Mouse (Mus musculus) layer of hippocampus, postnatal 36 days (tissue): ENCODE measurements at regions not wholly inside any gene's neighbourhood (a gene's known extent, or its start where the extent isn't known, plus 50 kb on each side); places are given as distances from the start of the nearest gene placed in this dataset.

Source experiments
- DNase-seq, 2 experiments: peaks; one replicate each; pipeline ENCODE4 v3.0.0; 2022

- no peak for DNase-seq
Observed at GRCm38 (mm10) chr16:5455352-5455965, 199.7 kb upstream of the Eef2kmt start.

GRCm38 (mm10) chr16:5454243-5454642 lies 198.5 kb upstream of the Eef2kmt start:
- DNase-seq, result no peak

GRCm38 (mm10) chr16:5452971-5453370 lies 197.2 kb upstream of the Eef2kmt start:
- no peak for DNase-seq

- no peak for DNase-seq
Observed at GRCm38 (mm10) chr16:5445776-5446175, 190.0 kb upstream of the Eef2kmt start.

- DNase-seq, result no peak
Observed at GRCm38 (mm10) chr16:5444785-5445184, 189.0 kb upstream of the Eef2kmt start.

- DNase-seq, result no peak
Observed at GRCm38 (mm10) chr16:5439717-5440116, 183.9 kb upstream of the Eef2kmt start.

GRCm38 (mm10) chr16:5438405-5438804 lies 182.6 kb upstream of the Eef2kmt start:
- DNase-seq, result no peak

GRCm38 (mm10) chr16:5431689-5432088 lies 175.9 kb upstream of the Eef2kmt start:
- DNase-seq, result no peak

GRCm38 (mm10) chr16:5431111-5431510 lies 175.3 kb upstream of the Eef2kmt start:
- peak; percentile 72 to 77 for DNase-seq

- DNase-seq, result no peak
Observed at GRCm38 (mm10) chr16:5429466-5429865, 173.7 kb upstream of the Eef2kmt start.

- DNase-seq, result no peak
Observed at GRCm38 (mm10) chr16:5425908-5426307, 170.1 kb upstream of the Eef2kmt start.

- DNase-seq, result no peak
Observed at GRCm38 (mm10) chr16:5422041-5422440, 166.3 kb upstream of the Eef2kmt start.

GRCm38 (mm10) chr16:5421591-5421990 lies 165.8 kb upstream of the Eef2kmt start:
- no peak for DNase-seq

- no peak for DNase-seq
Observed at GRCm38 (mm10) chr16:5419467-5419866, 163.7 kb upstream of the Eef2kmt start.

GRCm38 (mm10) chr16:5418462-5419197 lies 162.8 kb upstream of the Eef2kmt start:
- peak in 1 of 2 experiments; percentile 30 for DNase-seq

- DNase-seq, result no peak
Observed at GRCm38 (mm10) chr16:5415310-5415709, 159.5 kb upstream of the Eef2kmt start.

GRCm38 (mm10) chr16:5411819-5412385 lies 156.1 kb upstream of the Eef2kmt start:
- DNase-seq, result no peak

GRCm38 (mm10) chr16:5406711-5407110 lies 150.9 kb upstream of the Eef2kmt start:
- peak in 1 of 2 experiments; percentile 48 for DNase-seq

GRCm38 (mm10) chr16:5393336-5393735 lies 137.6 kb upstream of the Eef2kmt start:
- DNase-seq, result no peak

- no peak for DNase-seq
Observed at GRCm38 (mm10) chr16:5382930-5383329, 127.1 kb upstream of the Eef2kmt start.

GRCm38 (mm10) chr16:5382228-5382884 lies 126.6 kb upstream of the Eef2kmt start:
- DNase-seq, result no peak

GRCm38 (mm10) chr16:5380626-5381025 lies 124.8 kb upstream of the Eef2kmt start:
- DNase-seq, result no peak

GRCm38 (mm10) chr16:5377001-5377400 lies 121.2 kb upstream of the Eef2kmt start:
- no peak for DNase-seq
